ENCODE assay signal across 23 mouse cellular contexts in genomic region chr9:68225694-68226093, GRCm38 (mm10).
"Had no signal": no experiment of that assay in that cellular context is flagged by ENCODE, and none has a peak within 500 bp of the region (broad histone marks: within the 10 kb centered on the region; RNA-seq: fewer than 3 reads in every experiment).

No protein-coding gene starts in this region.

- H3K27me3 ChIP-seq: kidney, embryonic 15.5 days; limb, embryonic 12.5 days; limb, embryonic 15.5 days; megakaryocyte, embryonic 14.5 days; midbrain, embryonic 13.5 days; neural tube, embryonic 13.5 days; stomach, embryonic 15.5 days had no signal

- H3K9ac ChIP-seq: kidney, embryonic 15.5 days; limb, embryonic 12.5 days; limb, embryonic 15.5 days; liver, embryonic 14.5 days; liver, postnatal 0 days; midbrain, embryonic 13.5 days; neural tube, embryonic 13.5 days; stomach, embryonic 15.5 days had no signal

- H3K4me2 ChIP-seq: kidney, embryonic 15.5 days; limb, embryonic 12.5 days; limb, embryonic 15.5 days; liver, embryonic 11.5 days; midbrain, embryonic 13.5 days; neural tube, embryonic 13.5 days; stomach, embryonic 15.5 days had no signal

- H3K27ac ChIP-seq: kidney, embryonic 15.5 days; left cerebral cortex, adult 2 months; limb, embryonic 12.5 days; limb, embryonic 15.5 days; liver, embryonic 14.5 days; midbrain, embryonic 10.5 days; midbrain, embryonic 13.5 days; neural tube, embryonic 13.5 days; stomach, embryonic 15.5 days had no signal

- H3K36me3 ChIP-seq: kidney, embryonic 15.5 days; limb, embryonic 12.5 days; limb, embryonic 15.5 days; midbrain, embryonic 10.5 days; midbrain, embryonic 13.5 days; neural tube, embryonic 13.5 days; stomach, embryonic 15.5 days had no signal

- DNase-seq: kidney, adult 11 months; kidney, postnatal 10 days; kidney, postnatal 36 days; layer of hippocampus, postnatal 36 days; left cerebral cortex, postnatal 4 days; liver, postnatal 0 days; retina, postnatal 1 day; right cerebral cortex, postnatal 25 days; spleen, adult 18-20 months; thymus, postnatal 25 days had no signal

- ATAC-seq: liver, postnatal 0 days; midbrain, embryonic 13.5 days; midbrain, embryonic 16.5 days had no signal

- H3K4me3 ChIP-seq: kidney, embryonic 15.5 days; left cerebral cortex, adult 2 months; limb, embryonic 12.5 days; limb, embryonic 15.5 days; megakaryocyte, embryonic 14.5 days; midbrain, embryonic 10.5 days; midbrain, embryonic 13.5 days; myocyte; neural tube, embryonic 13.5 days; stomach, embryonic 15.5 days had no signal

- H3K4me1 ChIP-seq: kidney, embryonic 15.5 days; limb, embryonic 12.5 days; limb, embryonic 15.5 days; megakaryocyte, embryonic 14.5 days; midbrain, embryonic 13.5 days; neural tube, embryonic 13.5 days; stomach, embryonic 15.5 days had no signal

- H3K9me3 ChIP-seq: kidney, embryonic 15.5 days; limb, embryonic 12.5 days; limb, embryonic 15.5 days; midbrain, embryonic 10.5 days; midbrain, embryonic 13.5 days; neural tube, embryonic 13.5 days; stomach, embryonic 15.5 days had no signal
